12 mouse cellular contexts compared by ENCODE assay signal in genomic region chr6:145390421-145390820, GRCm38 (mm10).
DNase-seq lines count a peak whose midpoint lies in the region; ATAC-seq and TF ChIP-seq lines count a peak whose summit lies in the region.
"Had no signal": no experiment of that assay in that cellular context is flagged by ENCODE, and none has a peak within 500 bp of the region (broad histone marks: within the 10 kb centered on the region; RNA-seq: fewer than 3 reads in every experiment).

No protein-coding gene starts in this region.

- H3K27me3 ChIP-seq in heart, adult 2 months (ENCODE audit: control insufficient read depth, insufficient read depth, low read length) = no peaks in the 10 kb centered on the region
- H3K27me3 ChIP-seq in limb, embryonic 13.5 days = no peaks in the 10 kb centered on the region

- no peaks in the 10 kb centered on the region for H3K4me1 ChIP-seq in heart, adult 2 months (ENCODE audit: control insufficient read depth, insufficient read depth, low read length)
- peaks cover 20% of the 10 kb centered on the region for H3K4me1 ChIP-seq in limb, embryonic 13.5 days
- H3K4me1 ChIP-seq: liver, embryonic 12.5 days had no signal

- H3K4me3 ChIP-seq in heart, adult 2 months = no peak overlapping the region
- no peak overlapping the region for H3K4me3 ChIP-seq in limb, embryonic 13.5 days
- H3K4me3 ChIP-seq: liver, embryonic 12.5 days had no signal

- H3K36me3 ChIP-seq in heart, adult 2 months (ENCODE audit: control insufficient read depth, insufficient read depth, low read length) = no peaks in the 10 kb centered on the region
- H3K36me3 ChIP-seq in limb, embryonic 13.5 days = no peaks in the 10 kb centered on the region
- H3K36me3 ChIP-seq: G1E; liver, embryonic 12.5 days had no signal

- no peak for TF ChIP-seq CTCF in heart, adult 2 months (IDR thresholded peaks at IDR 0.05)

- intact Hi-C loops in heart, adult 2 months (cut with DNase I) = no loop called here

- TF ChIP-seq POLR2A in heart, adult 2 months (IDR thresholded peaks at IDR 0.05; ENCODE audit: insufficient read depth, low read depth, low read length) = no peak

- H3K4me2 ChIP-seq in limb, embryonic 13.5 days (replicated peaks) = no peak overlapping the region
- H3K4me2 ChIP-seq: liver, embryonic 12.5 days had no signal

- WGBS in heart, adult 2 months = 58% methylated on average over 2 of the region's 2 CpGs
- 71% methylated on average over 2 of the region's 2 CpGs for WGBS in limb, embryonic 13.5 days

- no peaks in the 10 kb centered on the region for H3K9me3 ChIP-seq in limb, embryonic 13.5 days
- H3K9me3 ChIP-seq: liver, embryonic 12.5 days had no signal

- ATAC-seq in limb, embryonic 13.5 days (ENCODE audit: low FRiP score, low read depth) = peak; percentile 37; the same call in 1 of the 2 replicates
- no peak for ATAC-seq in erythroblast, adult 5-6 weeks (replicated peaks; ENCODE audit: low FRiP score, poor library complexity, severe bottlenecking)
- ATAC-seq: liver, embryonic 12.5 days; lung, postnatal 0 days had no signal

- no peak overlapping the region for H3K9ac ChIP-seq in heart, adult 2 months (ENCODE audit: low read depth, low read length)
- no peak overlapping the region for H3K9ac ChIP-seq in limb, embryonic 13.5 days
- H3K9ac ChIP-seq: liver, embryonic 12.5 days had no signal

- H3K27ac ChIP-seq in heart, adult 2 months = no peak overlapping the region
- H3K27ac ChIP-seq in limb, embryonic 13.5 days = peak overlapping the region; percentile 78
- H3K27ac ChIP-seq: liver, embryonic 12.5 days had no signal

- TF ChIP-seq EP300 in heart, adult 2 months (IDR thresholded peaks at IDR 0.05; ENCODE audit: insufficient read depth, low read depth, low read length) = no peak

- peak; percentile 13 for DNase-seq in heart, postnatal 4 days
- DNase-seq in heart, adult 2 months = no peak
- peak; percentile 0 for DNase-seq in lung, postnatal 10 days
- DNase-seq in lung, adult 18-20 months = no peak
- DNase-seq in embryo, embryonic 10.5 days (ENCODE audit: low spot score) = no peak
- DNase-seq: cerebellum, postnatal 25 days; thymus, adult 18-20 months had no signal

- no peaks in the 10 kb centered on the region for H3K79me2 ChIP-seq in heart, adult 2 months (replicated peaks; ENCODE audit: control insufficient read depth, insufficient read depth, low read length)

Comparison
In these comparisons a context has a peak if more than half of its experiments do, and no peak if none do; other contexts are left out.
1. DNase-seq: peak in heart, postnatal 4 days (single experiment) and lung, postnatal 10 days (single experiment); none in heart, adult 2 months (0 of 2), lung, adult 18-20 months (0 of 2) and embryo, embryonic 10.5 days (single experiment).